Mouse (Mus musculus) thymus, postnatal 25 days (tissue): ENCODE measurements around the gene Mob1b.
A peak's percentile ranks its signal among the peaks of the same experiment; 100 is the strongest.

Source experiments
- DNase-seq: peaks from one replicate; pipeline ENCODE4 v3.0.0; 2022

The Mob1b gene

GRCm38 (mm10) chr5:88790675-88791074, 70.0 kb downstream of the Mob1b start:
- DNase-seq = no peak

- peak; percentile 37 for DNase-seq
Observed at GRCm38 (mm10) chr5:88791256-88792245, 70.9 kb downstream of the Mob1b start.

- no peak for DNase-seq
Observed at GRCm38 (mm10) chr5:88793676-88794075, 73.0 kb downstream of the Mob1b start.

GRCm38 (mm10) chr5:88795910-88796584, 75.4 kb downstream of the Mob1b start:
- no peak for DNase-seq

GRCm38 (mm10) chr5:88796588-88796987, 75.9 kb downstream of the Mob1b start:
- no peak for DNase-seq

GRCm38 (mm10) chr5:88797121-88797520, 76.5 kb downstream of the Mob1b start:
- no peak for DNase-seq

- no peak for DNase-seq
Observed at GRCm38 (mm10) chr5:88805616-88806015, 85.0 kb downstream of the Mob1b start.

GRCm38 (mm10) chr5:88806278-88806677, 85.6 kb downstream of the Mob1b start:
- DNase-seq = no peak

- no peak for DNase-seq
Observed at GRCm38 (mm10) chr5:88807342-88807741, 86.7 kb downstream of the Mob1b start.

GRCm38 (mm10) chr5:88813188-88813587, 92.5 kb downstream of the Mob1b start:
- DNase-seq = no peak
